Mouse (Mus musculus): ENCODE measurements around the gene Slc7a5. TPM values are rescaled to one million over a fixed set of nuclear protein-coding genes. Genes with fewer than 3 reads are reported as not detected.

The Slc7a5 gene
- total RNA-seq, 1 experiment from 2014 or later = 18.2 TPM

GRCm38 (mm10) chr8:121919731-121920130 is 12.2 kb upstream of the Slc7a5 start:
- ATAC-seq (replicated peaks in 1 of 2; ENCODE audit: insufficient read depth in 1 of 2, low FRiP score in 2 of 2, low TSS enrichment in 1 of 2, low read depth in 1 of 2, poor library complexity in 2 of 2, severe bottlenecking in 2 of 2) = peak in 1 of 2 experiments; percentile 20; a peak in 1 of 4 replicates

- no peak for ATAC-seq (replicated peaks in 1 of 2; ENCODE audit: insufficient read depth in 1 of 2, low FRiP score in 2 of 2, low TSS enrichment in 1 of 2, low read depth in 1 of 2, poor library complexity in 2 of 2, severe bottlenecking in 2 of 2)
Observed at GRCm38 (mm10) chr8:121919158-121919557, 11.7 kb upstream of the Slc7a5 start.

- no peak for ATAC-seq (replicated peaks in 1 of 2; ENCODE audit: insufficient read depth in 1 of 2, low FRiP score in 2 of 2, low TSS enrichment in 1 of 2, low read depth in 1 of 2, poor library complexity in 2 of 2, severe bottlenecking in 2 of 2)
Observed at GRCm38 (mm10) chr8:121913378-121913777, 5.9 kb upstream of the Slc7a5 start.

- no peak for ATAC-seq (replicated peaks in 1 of 2; ENCODE audit: insufficient read depth in 1 of 2, low FRiP score in 2 of 2, low TSS enrichment in 1 of 2, low read depth in 1 of 2, poor library complexity in 2 of 2, severe bottlenecking in 2 of 2)
Observed at GRCm38 (mm10) chr8:121912831-121913230, 5.3 kb upstream of the Slc7a5 start.

GRCm38 (mm10) chr8:121911987-121912386 is 4.5 kb upstream of the Slc7a5 start:
- no peak for ATAC-seq (replicated peaks in 1 of 2; ENCODE audit: insufficient read depth in 1 of 2, low FRiP score in 2 of 2, low TSS enrichment in 1 of 2, low read depth in 1 of 2, poor library complexity in 2 of 2, severe bottlenecking in 2 of 2)

GRCm38 (mm10) chr8:121911400-121911799 is 3.9 kb upstream of the Slc7a5 start:
- no peak for ATAC-seq (replicated peaks in 1 of 2; ENCODE audit: insufficient read depth in 1 of 2, low FRiP score in 2 of 2, low TSS enrichment in 1 of 2, low read depth in 1 of 2, poor library complexity in 2 of 2, severe bottlenecking in 2 of 2)

GRCm38 (mm10) chr8:121909663-121910062 is 2.2 kb upstream of the Slc7a5 start:
- ATAC-seq (replicated peaks in 1 of 2; ENCODE audit: insufficient read depth in 1 of 2, low FRiP score in 2 of 2, low TSS enrichment in 1 of 2, low read depth in 1 of 2, poor library complexity in 2 of 2, severe bottlenecking in 2 of 2) = no peak

- no peak for ATAC-seq (replicated peaks in 1 of 2; ENCODE audit: insufficient read depth in 1 of 2, low FRiP score in 2 of 2, low TSS enrichment in 1 of 2, low read depth in 1 of 2, poor library complexity in 2 of 2, severe bottlenecking in 2 of 2)
Observed at GRCm38 (mm10) chr8:121909148-121909541, 1.7 kb upstream of the Slc7a5 start.

- ATAC-seq (replicated peaks in 1 of 2; ENCODE audit: insufficient read depth in 1 of 2, low FRiP score in 2 of 2, low TSS enrichment in 1 of 2, low read depth in 1 of 2, poor library complexity in 2 of 2, severe bottlenecking in 2 of 2) = no peak
Observed at GRCm38 (mm10) chr8:121908378-121909147, 1.1 kb upstream of the Slc7a5 start.

- peak; percentile 27 to 29 for ATAC-seq (replicated peaks in 1 of 2; ENCODE audit: insufficient read depth in 1 of 2, low FRiP score in 2 of 2, low TSS enrichment in 1 of 2, low read depth in 1 of 2, poor library complexity in 2 of 2, severe bottlenecking in 2 of 2)
Observed at GRCm38 (mm10) chr8:121906542-121907512, 667 bp downstream of the Slc7a5 start.

- no peak for ATAC-seq (replicated peaks in 1 of 2; ENCODE audit: insufficient read depth in 1 of 2, low FRiP score in 2 of 2, low TSS enrichment in 1 of 2, low read depth in 1 of 2, poor library complexity in 2 of 2, severe bottlenecking in 2 of 2)
Observed at GRCm38 (mm10) chr8:121905864-121906263, 1.6 kb downstream of the Slc7a5 start.

GRCm38 (mm10) chr8:121905420-121905819 is 2.1 kb downstream of the Slc7a5 start:
- ATAC-seq (replicated peaks in 1 of 2; ENCODE audit: insufficient read depth in 1 of 2, low FRiP score in 2 of 2, low TSS enrichment in 1 of 2, low read depth in 1 of 2, poor library complexity in 2 of 2, severe bottlenecking in 2 of 2) = no peak

- ATAC-seq (replicated peaks in 1 of 2; ENCODE audit: insufficient read depth in 1 of 2, low FRiP score in 2 of 2, low TSS enrichment in 1 of 2, low read depth in 1 of 2, poor library complexity in 2 of 2, severe bottlenecking in 2 of 2) = no peak
Observed at GRCm38 (mm10) chr8:121904999-121905398, 2.5 kb downstream of the Slc7a5 start.

- no peak for ATAC-seq (replicated peaks in 1 of 2; ENCODE audit: insufficient read depth in 1 of 2, low FRiP score in 2 of 2, low TSS enrichment in 1 of 2, low read depth in 1 of 2, poor library complexity in 2 of 2, severe bottlenecking in 2 of 2)
Observed at GRCm38 (mm10) chr8:121903977-121904376, 3.5 kb downstream of the Slc7a5 start.

- no peak for ATAC-seq (replicated peaks in 1 of 2; ENCODE audit: insufficient read depth in 1 of 2, low FRiP score in 2 of 2, low TSS enrichment in 1 of 2, low read depth in 1 of 2, poor library complexity in 2 of 2, severe bottlenecking in 2 of 2)
Observed at GRCm38 (mm10) chr8:121901498-121902236, 5.8 kb downstream of the Slc7a5 start.

- ATAC-seq (replicated peaks in 1 of 2; ENCODE audit: insufficient read depth in 1 of 2, low FRiP score in 2 of 2, low TSS enrichment in 1 of 2, low read depth in 1 of 2, poor library complexity in 2 of 2, severe bottlenecking in 2 of 2) = no peak
Observed at GRCm38 (mm10) chr8:121899180-121900044, 8.1 kb downstream of the Slc7a5 start.

Measured in hematopoietic stem cell, adult 5-6 weeks (primary cell).